Mouse (Mus musculus) right cerebral cortex, adult 18-20 months (tissue): Measurements from ENCODE around the gene Def6.
A peak's percentile ranks its signal among the peaks of the same experiment; 100 is the strongest.

ENCODE experiments used
- DNase-seq: peaks from one replicate; pipeline ENCODE4 v3.0.0; 2022; ENCODE audit warnings: mixed read lengths

The Def6 gene

GRCm38 (mm10) chr17:28244214-28244613, 36.6 kb downstream of the Def6 start:
- DNase-seq, result no peak

GRCm38 (mm10) chr17:28244714-28245113, 37.1 kb downstream of the Def6 start:
- no peak for DNase-seq

DNA sequence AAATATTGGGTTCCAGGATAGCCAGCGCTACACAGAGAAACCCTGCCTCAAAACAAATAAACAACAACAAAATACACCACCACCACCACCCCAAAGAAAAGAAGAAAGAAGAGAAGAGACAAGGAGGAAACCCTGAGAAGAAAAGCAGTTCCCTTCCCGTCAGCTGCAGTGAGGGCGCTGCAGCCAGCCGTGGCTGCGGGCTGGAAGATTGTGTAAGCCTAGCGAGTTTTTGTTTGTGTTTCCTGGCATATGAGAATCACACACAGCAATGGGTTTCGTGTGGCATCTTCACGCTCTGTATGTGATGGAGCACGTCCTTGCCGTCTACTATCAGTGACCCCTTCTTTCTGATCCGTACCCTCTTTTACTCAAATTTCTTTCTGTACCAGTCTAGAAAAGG, 39.1 kb downstream of the Def6 start:
- DNase-seq, result no peak

DNA sequence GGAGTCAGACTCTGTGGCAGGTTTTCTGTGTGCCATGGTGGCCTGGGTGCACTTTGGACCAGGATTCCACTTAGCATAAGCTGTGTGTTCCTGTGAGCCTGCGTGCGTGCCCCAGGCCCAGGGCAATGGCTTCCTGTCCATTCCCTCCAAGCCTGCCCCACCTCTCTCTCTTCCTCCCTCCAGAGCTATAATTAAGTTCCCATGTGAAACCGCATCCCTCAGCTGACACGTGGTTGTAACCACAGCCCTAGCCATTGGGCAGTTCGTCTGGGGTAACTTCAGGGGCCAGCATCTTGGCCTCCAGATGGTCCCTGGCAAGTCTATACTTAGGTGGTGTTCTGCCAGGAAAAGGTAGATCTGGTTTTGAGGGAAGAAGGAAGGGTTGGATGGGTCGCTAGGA, 40.0 kb downstream of the Def6 start:
- no peak for DNase-seq

DNA sequence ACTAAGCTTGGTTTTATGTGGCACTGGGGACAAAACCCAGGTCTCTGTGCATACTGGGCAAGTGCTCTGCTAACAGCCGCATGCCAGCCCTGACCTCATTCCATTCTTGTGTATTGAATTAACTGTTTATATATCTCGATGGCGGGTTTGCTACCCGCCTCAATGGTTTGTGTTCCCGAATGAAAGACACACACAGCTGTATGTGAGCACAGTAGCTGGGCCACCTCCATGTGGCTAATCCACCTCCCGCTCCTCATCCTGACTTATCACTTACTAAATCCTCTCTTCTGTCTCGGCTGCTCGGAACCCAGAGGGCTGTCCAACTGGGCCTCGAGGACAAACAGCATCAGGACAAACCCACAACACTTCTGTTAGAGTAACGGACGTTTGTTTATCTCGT, 41.5 kb downstream of the Def6 start:
- no peak for DNase-seq

DNA sequence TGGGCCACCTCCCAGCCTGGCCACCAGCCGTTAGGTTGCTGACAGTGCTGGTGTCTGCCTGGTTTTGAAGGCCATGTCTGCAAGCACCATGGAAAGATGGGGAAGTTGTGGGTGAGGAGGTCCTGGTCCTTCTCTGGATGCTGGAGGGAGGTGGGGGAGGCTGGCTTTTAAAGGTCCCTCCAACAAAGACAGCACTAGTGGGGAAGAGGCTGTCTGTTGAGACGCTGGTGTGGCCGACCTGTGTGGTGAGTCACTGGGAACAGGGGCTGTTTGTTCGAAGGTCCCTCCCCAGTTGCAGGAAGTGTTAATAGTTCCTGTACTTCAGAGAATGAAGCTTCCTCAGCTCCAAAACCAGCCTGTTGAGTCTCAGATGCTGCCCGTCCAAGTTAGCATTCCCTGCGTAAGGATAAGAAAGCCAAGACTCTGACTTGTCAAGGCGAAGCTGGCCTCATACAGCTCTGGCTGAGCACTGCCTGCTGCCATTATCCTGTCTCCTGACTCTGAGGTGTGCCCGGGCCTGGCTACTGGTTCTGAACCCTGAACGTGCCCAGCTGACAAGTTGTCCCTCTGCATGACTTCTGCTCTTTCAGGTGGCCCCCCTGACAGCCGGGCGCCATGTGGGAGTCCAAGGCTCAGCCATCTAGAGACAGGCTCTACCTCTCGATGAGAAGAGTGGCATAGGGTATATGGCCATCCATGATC, 44.2 kb downstream of the Def6 start:
- no peak for DNase-seq

- DNase-seq, result no peak
Measured at GRCm38 (mm10) chr17:28252281-28252648, 44.7 kb downstream of the Def6 start.

GRCm38 (mm10) chr17:28253216-28253615, 45.6 kb downstream of the Def6 start:
- no peak for DNase-seq

DNA sequence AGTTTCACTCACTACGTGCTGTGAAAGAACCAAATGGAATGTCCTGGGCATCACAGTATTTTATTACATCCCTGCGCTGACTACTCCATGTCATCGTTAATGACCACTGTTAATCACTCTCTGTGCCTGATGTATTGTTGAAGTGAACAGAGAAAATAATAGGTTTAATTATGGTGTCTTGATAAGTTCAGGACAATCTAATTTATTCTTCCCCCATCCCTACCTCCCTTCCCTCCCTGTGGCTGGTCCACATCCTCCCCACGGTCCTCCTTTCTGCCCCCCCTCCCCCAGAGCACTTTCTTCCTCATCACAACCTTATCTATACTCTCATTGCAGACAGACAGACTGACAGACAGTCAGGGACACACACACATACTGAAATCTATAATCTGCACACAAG, 47.2 kb downstream of the Def6 start:
- DNase-seq, result no peak

DNA sequence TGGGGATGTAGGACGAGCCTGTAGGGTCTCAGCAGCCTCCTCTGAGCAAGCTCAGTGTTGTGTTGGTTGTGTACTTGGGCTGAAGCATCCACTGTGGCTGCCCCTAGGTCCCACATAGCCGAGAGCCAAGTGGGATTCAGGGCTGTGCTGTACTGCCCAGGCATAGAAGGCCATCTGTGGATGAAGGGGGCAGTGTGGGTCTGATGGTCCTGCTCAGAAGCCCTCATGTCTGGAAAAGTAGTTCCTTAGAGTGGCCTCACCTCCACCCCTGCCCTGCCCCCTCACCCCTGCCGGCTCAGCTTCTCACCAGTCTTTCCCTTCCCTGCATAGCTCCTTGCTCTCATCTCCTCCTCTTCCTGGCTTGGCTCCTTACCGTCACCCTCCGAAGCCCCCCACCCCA, 48.1 kb downstream of the Def6 start:
- DNase-seq, result no peak

- DNase-seq, result no peak
Measured at GRCm38 (mm10) chr17:28256651-28257328, 49.2 kb downstream of the Def6 start.

GRCm38 (mm10) chr17:28258325-28258724, 50.7 kb downstream of the Def6 start:
- DNase-seq, result no peak

DNA sequence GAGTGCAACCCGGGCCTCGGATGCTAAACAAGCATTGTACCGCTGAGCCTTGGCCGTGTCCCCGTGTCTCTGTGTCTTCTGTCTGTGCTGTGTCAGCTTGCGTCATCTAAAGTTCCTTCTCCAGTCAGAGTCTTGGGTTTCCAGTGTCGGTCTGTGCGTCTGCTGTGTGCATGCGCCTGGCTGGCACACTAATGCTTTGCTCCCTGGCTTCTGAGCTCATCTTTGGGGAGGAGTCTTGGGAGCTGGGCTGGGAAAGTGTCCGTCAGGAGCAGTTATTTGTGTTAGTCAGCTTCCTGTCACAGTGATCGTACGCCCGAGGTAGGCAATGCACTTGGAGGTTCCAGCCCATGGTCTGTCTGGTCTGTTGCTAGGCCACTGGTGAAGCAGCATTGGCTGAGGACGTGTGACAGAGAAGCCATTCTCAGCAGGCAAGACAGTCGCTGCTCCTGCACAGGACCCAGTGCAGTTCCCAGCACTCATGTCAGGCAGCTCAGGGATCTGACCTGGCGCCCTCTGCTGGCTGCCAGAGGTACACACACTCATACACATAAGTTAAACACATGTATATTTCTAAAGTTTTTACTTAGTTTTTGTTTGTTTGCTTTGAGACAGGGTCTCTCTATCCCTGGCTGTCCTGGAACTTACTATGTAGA, 52.4 kb downstream of the Def6 start:
- DNase-seq, result no peak

GRCm38 (mm10) chr17:28260543-28260909, 52.9 kb downstream of the Def6 start:
- DNase-seq, result no peak

DNA sequence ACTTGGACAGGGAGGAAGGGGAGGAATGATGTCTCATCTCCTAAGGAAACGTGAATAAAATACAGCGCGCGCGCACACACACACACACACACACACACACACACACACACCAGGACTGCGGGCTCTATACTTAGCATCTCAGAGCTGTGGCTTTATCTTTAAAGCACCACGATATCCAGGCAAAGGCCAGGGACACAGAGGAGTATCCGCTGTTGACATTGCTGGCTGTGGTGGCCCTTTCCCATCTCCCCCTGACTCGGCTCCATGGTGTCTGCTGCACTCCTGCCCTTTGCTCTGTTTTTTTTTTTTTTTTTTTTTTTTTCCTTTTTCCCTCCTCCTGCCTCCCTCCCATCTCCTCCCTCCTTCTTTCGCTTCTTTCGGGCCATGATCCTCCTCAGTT, 54.2 kb downstream of the Def6 start:
- DNase-seq, result no peak

- DNase-seq, result peak; percentile 51
Measured at GRCm38 (mm10) chr17:28263181-28263894, 55.8 kb downstream of the Def6 start.

GRCm38 (mm10) chr17:28267251-28267650, 59.7 kb downstream of the Def6 start:
- DNase-seq, result no peak

GRCm38 (mm10) chr17:28270165-28270564, 62.6 kb downstream of the Def6 start:
- no peak for DNase-seq

- no peak for DNase-seq
Measured at GRCm38 (mm10) chr17:28271537-28272266, 64.1 kb downstream of the Def6 start.

DNA sequence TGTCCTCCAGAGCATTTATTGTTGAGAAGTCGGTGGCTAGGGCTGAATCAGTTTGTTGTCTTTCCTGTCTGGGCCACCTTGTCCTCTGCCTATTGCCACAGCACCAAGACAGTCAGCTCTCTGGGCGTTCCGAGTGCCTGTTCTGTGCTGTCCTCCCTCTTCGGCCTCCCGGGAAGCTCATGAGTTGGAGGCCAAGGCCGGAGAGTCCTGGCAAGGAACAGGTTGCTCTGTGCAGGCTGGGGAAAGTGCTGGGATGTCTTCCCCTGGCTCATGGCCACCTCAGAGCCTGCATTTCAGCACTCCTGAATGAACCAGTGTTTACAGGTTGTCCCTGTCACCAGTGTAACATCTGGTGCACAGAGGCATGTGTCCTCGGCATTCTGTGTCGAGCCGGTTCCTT, 64.7 kb downstream of the Def6 start:
- DNase-seq, result no peak

DNA sequence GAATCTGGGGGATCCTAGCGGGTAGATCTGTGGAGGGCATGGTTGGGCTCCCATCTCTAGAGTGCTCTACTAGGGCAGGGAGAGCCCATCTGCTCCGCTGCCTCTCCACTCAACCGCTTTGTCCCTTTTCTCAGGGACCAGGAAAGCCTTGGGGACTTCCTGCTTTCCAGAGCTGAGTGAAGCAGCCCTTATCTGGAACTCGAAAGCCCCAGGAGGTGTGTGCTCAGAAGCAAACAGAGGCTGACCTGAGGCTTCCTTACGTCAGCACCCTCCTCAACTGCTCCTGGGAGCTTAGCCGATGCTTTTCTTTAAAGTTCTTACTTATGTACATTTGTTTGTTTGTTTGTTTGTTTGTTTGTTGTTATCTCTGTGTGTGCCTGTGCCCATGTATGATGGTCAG, 65.3 kb downstream of the Def6 start:
- no peak for DNase-seq

GRCm38 (mm10) chr17:28274739-28275138, 67.2 kb downstream of the Def6 start:
- no peak for DNase-seq

- DNase-seq, result no peak
Measured at GRCm38 (mm10) chr17:28277226-28277625, 69.6 kb downstream of the Def6 start.
